Mouse (Mus musculus): Measurements from ENCODE around the gene Tra2a.

GRCm38 (mm10) chr6:49206416-49206815 is 57.4 kb downstream of the Tra2a start:
- TF ChIP-seq POU5F1 (IDR thresholded peaks at IDR 0.05; ENCODE audit: borderline replicate concordance, low read length), result no peak
- no peak for TF ChIP-seq CTCF (conservative IDR thresholded peaks at IDR 0.05; ENCODE audit: low read length)
- TF ChIP-seq NANOG (IDR thresholded peaks at IDR 0.05; ENCODE audit: borderline replicate concordance, low read length), result no peak
